Mouse (Mus musculus): ENCODE data around the gene Tle3. TPM values are rescaled to one million over a fixed set of nuclear protein-coding genes. Genes with fewer than 3 reads are reported as not detected.

Tle3 gene
- polyA plus RNA-seq, 1 experiment, result 41.6 TPM

GRCm38 (mm10) chr9:61402716-61403115, 30.6 kb downstream of the Tle3 start:
- no peak overlapping the region for H3K27ac ChIP-seq (ENCODE audit: insufficient read depth, low read depth, low read length)
- peaks cover 13% of the 10 kb centered on the region for H3K4me1 ChIP-seq (ENCODE audit: control insufficient read depth, insufficient read depth, low read length)
- H3K4me3 ChIP-seq (ENCODE audit: insufficient read depth, low read length), result no peak overlapping the region
- no peak for TF ChIP-seq POLR2A (IDR thresholded peaks at IDR 0.05; ENCODE audit: borderline replicate concordance, low read depth, low read length)
- no peak for TF ChIP-seq CTCF (IDR thresholded peaks at IDR 0.05; ENCODE audit: low read depth, low read length)

DNA sequence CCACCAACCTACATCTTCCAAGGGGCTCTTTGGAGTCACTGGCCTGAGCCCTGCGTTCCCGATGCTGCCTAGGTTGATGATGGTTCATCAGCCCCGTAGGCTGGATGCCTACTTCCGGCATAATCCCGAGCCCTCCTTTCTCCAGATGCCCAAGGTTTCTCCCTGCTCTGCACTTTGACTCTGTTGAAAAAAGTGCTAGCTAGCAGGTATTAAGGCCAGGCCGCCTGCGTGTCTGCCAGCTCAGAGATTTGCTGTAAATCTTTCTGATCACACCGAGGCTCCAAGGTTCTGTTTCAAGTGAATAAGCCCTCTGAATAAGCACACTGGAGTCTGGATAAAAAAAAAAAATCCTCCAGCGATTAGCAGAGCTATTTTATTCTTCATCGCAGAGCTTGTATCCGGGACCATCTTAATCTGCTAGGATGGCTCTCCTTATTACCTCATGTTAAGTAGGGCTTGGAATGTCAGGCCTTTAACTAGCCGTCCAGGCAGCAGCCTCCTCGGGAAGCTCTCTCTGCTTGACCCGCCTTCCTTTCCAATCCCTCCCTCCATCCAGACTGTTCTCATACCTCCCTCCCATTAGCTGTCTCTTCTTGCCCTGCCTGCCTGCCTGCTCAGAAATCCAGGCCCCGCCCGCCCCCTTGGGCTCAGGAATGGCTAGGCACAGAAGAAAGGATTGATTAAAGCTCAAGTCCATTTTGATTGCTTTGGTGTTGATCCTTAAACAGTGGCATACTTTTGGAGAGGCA, 31.9 kb downstream of the Tle3 start:
- TF ChIP-seq CTCF (IDR thresholded peaks at IDR 0.05; ENCODE audit: low read depth, low read length) (no peak), POLR2A (IDR thresholded peaks at IDR 0.05; ENCODE audit: borderline replicate concordance, low read depth, low read length) (no peak)
- H3K4me3 ChIP-seq (ENCODE audit: insufficient read depth, low read length), result no peak overlapping the region
- H3K27ac ChIP-seq (ENCODE audit: insufficient read depth, low read depth, low read length), result no peak overlapping the region
- peaks cover 13% of the 10 kb centered on the region for H3K4me1 ChIP-seq (ENCODE audit: control insufficient read depth, insufficient read depth, low read length)

- H3K27ac ChIP-seq (ENCODE audit: insufficient read depth, low read depth, low read length), result no peak overlapping the region
- TF ChIP-seq POLR2A (IDR thresholded peaks at IDR 0.05; ENCODE audit: borderline replicate concordance, low read depth, low read length) (no peak), CTCF (IDR thresholded peaks at IDR 0.05; ENCODE audit: low read depth, low read length) (no peak)
These were observed 32.4 kb downstream of the Tle3 start for GRCm38 (mm10) chr9:61404615-61404980.

GRCm38 (mm10) chr9:61404998-61405621, 32.9 kb downstream of the Tle3 start:
- H3K27ac ChIP-seq (ENCODE audit: insufficient read depth, low read depth, low read length), result no peak overlapping the region
- H3K4me3 ChIP-seq (ENCODE audit: insufficient read depth, low read length), result no peak overlapping the region
- no peak for TF ChIP-seq CTCF (IDR thresholded peaks at IDR 0.05; ENCODE audit: low read depth, low read length)
- TF ChIP-seq POLR2A (IDR thresholded peaks at IDR 0.05; ENCODE audit: borderline replicate concordance, low read depth, low read length), result no peak
- H3K4me1 ChIP-seq (ENCODE audit: control insufficient read depth, insufficient read depth, low read length), result peaks cover 13% of the 10 kb centered on the region

More at GRCm38 (mm10) chr9:61404615-61404980, 32.4 kb downstream of the Tle3 start:
- Histone ChIP-seq H3K4me1 (ENCODE audit: control insufficient read depth, insufficient read depth, low read length) (peaks cover 13% of the 10 kb centered on the region), H3K4me3 (ENCODE audit: insufficient read depth, low read length) (no peak overlapping the region)

- Histone ChIP-seq H3K4me3 (ENCODE audit: insufficient read depth, low read length) (no peak overlapping the region), H3K4me1 (ENCODE audit: control insufficient read depth, insufficient read depth, low read length) (peaks cover 7% of the 10 kb centered on the region), H3K27ac (ENCODE audit: insufficient read depth, low read depth, low read length) (no peak overlapping the region)
- TF ChIP-seq POLR2A (IDR thresholded peaks at IDR 0.05; ENCODE audit: borderline replicate concordance, low read depth, low read length), result no peak
- TF ChIP-seq CTCF (IDR thresholded peaks at IDR 0.05; ENCODE audit: low read depth, low read length), result no peak
These were observed 34.2 kb downstream of the Tle3 start for GRCm38 (mm10) chr9:61406343-61406742.

DNA sequence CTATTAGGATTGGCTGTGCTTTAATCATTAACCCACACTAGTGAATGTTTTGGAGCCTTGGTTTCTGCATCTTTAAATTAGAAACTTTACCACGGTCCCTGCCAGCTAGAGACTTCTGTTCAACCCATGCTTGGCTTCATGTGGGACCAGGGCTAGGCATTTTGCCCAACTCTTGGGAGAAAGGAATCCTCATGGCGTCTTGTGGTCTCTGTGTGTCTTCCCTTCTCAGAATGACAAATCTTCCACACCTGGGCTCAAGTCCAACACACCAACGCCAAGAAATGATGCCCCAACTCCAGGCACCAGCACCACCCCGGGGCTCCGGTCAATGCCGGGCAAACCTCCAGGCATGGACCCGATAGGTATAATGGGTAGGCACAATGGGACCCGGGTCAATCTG, 36.9 kb downstream of the Tle3 start:
- H3K4me1 ChIP-seq (ENCODE audit: control insufficient read depth, insufficient read depth, low read length), result no peaks in the 10 kb centered on the region
- no peak overlapping the region for H3K27ac ChIP-seq (ENCODE audit: insufficient read depth, low read depth, low read length)
- no peak overlapping the region for H3K4me3 ChIP-seq (ENCODE audit: insufficient read depth, low read length)
- TF ChIP-seq CTCF (IDR thresholded peaks at IDR 0.05; ENCODE audit: low read depth, low read length) (no peak), POLR2A (IDR thresholded peaks at IDR 0.05; ENCODE audit: borderline replicate concordance, low read depth, low read length) (no peak)

- no peak overlapping the region for H3K4me3 ChIP-seq (ENCODE audit: insufficient read depth, low read length)
- no peak for TF ChIP-seq POLR2A (IDR thresholded peaks at IDR 0.05; ENCODE audit: borderline replicate concordance, low read depth, low read length)
- TF ChIP-seq CTCF (IDR thresholded peaks at IDR 0.05; ENCODE audit: low read depth, low read length), result no peak
- no peak overlapping the region for H3K27ac ChIP-seq (ENCODE audit: insufficient read depth, low read depth, low read length)
- no peaks in the 10 kb centered on the region for H3K4me1 ChIP-seq (ENCODE audit: control insufficient read depth, insufficient read depth, low read length)
These were observed 41.7 kb downstream of the Tle3 start for GRCm38 (mm10) chr9:61413665-61414456.

- H3K27ac ChIP-seq (ENCODE audit: insufficient read depth, low read depth, low read length), result no peak overlapping the region
- no peaks in the 10 kb centered on the region for H3K4me1 ChIP-seq (ENCODE audit: control insufficient read depth, insufficient read depth, low read length)
- no peak overlapping the region for H3K4me3 ChIP-seq (ENCODE audit: insufficient read depth, low read length)
- TF ChIP-seq POLR2A (IDR thresholded peaks at IDR 0.05; ENCODE audit: borderline replicate concordance, low read depth, low read length), result no peak
- TF ChIP-seq CTCF (IDR thresholded peaks at IDR 0.05; ENCODE audit: low read depth, low read length), result no peak
These were observed 44.4 kb downstream of the Tle3 start for GRCm38 (mm10) chr9:61416571-61416970.

DNA sequence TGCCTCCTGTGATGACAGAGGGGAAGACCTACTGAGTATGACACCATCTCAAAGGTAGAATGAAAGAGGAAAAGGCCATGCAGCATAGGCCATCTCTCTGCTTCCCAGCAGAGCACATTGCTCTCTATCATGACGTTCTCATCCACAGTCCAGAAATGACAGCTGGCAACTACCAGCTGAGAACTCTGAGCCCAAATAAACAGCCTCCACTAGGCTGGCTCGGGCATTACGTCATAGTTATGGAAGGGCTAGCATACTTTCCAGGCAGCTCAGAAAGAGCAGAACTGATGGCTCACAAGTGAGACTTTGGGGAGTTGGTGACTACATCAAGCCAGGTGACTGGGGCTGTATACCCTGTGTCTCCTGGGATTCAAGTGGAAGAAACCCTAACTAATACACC, 49.5 kb downstream of the Tle3 start:
- Histone ChIP-seq H3K27ac (ENCODE audit: insufficient read depth, low read depth, low read length) (no peak overlapping the region), H3K4me1 (ENCODE audit: control insufficient read depth, insufficient read depth, low read length) (peaks cover 9% of the 10 kb centered on the region), H3K4me3 (ENCODE audit: insufficient read depth, low read length) (no peak overlapping the region)
- no peak for TF ChIP-seq CTCF (IDR thresholded peaks at IDR 0.05; ENCODE audit: low read depth, low read length)
- no peak for TF ChIP-seq POLR2A (IDR thresholded peaks at IDR 0.05; ENCODE audit: borderline replicate concordance, low read depth, low read length)

DNA sequence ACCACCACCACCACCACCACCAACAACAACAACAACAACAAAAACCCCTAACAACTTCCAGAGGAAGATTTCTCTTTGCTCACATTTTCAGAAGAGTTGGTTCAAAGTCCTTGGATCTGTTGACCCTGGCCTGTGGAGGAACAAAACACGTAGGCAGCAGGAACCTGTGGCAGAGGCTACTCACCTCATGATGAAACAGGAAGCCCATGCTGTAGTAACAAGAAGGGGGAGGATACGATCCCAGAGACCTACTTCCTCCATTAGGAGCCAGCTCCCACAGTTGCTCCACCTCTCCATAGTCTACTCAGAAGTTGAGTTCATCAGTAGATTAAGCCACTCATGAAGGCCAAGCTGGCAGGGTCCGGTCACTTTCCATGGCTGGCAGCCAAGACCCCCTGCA, 52.1 kb downstream of the Tle3 start:
- TF ChIP-seq CTCF (IDR thresholded peaks at IDR 0.05; ENCODE audit: low read depth, low read length) (no peak), POLR2A (IDR thresholded peaks at IDR 0.05; ENCODE audit: borderline replicate concordance, low read depth, low read length) (no peak)
- H3K4me3 ChIP-seq (ENCODE audit: insufficient read depth, low read length), result no peak overlapping the region
- no peak overlapping the region for H3K27ac ChIP-seq (ENCODE audit: insufficient read depth, low read depth, low read length)
- H3K4me1 ChIP-seq (ENCODE audit: control insufficient read depth, insufficient read depth, low read length), result peaks cover 9% of the 10 kb centered on the region

Measured in bone marrow macrophage, adult 2 months (primary cell).